Mouse (Mus musculus) stomach, postnatal 0 days (tissue): Measurements from ENCODE around the gene Banf2. TPM values are rescaled to one million over a fixed set of nuclear protein-coding genes. Genes with fewer than 3 reads are reported as not detected.

Source experiments
- ATAC-seq: fragments of 200-750 bp; cut with Nextera tagmentation; 2 replicates; pipeline ENCODE4 v1.8.0; 2017; ENCODE audit not compliant: low FRiP score, low TSS enrichment
- DNase-seq: peaks from one replicate; pipeline ENCODE4 v3.0.0-alpha.2; 2016; ENCODE audit warnings: low spot score
- H3K27ac ChIP-seq: fragments of 300-500 bp; sonication (generic); replicated peaks from 2 replicates; pipeline ENCODE4 v1.5.1; 2014; ENCODE audit warnings: mild to moderate bottlenecking, control low read depth
- H3K27me3 ChIP-seq: fragments of 300-500 bp; sonication (generic); 2 replicates; pipeline ENCODE4 v1.6.1; 2014; ENCODE audit warnings: low read length; ENCODE audit not compliant: control insufficient read depth, insufficient read depth
- H3K36me3 ChIP-seq: fragments of 300-500 bp; sonication (generic); 2 replicates; pipeline ENCODE4 v1.6.1; 2014; ENCODE audit warnings: low read length, mixed read lengths; ENCODE audit not compliant: control insufficient read depth, insufficient read depth
- H3K4me1 ChIP-seq: fragments of 300-500 bp; sonication (generic); replicated peaks from 2 replicates; pipeline ENCODE4 v1.6.1; 2014; ENCODE audit warnings: antibody characterized with exemption; ENCODE audit not compliant: control insufficient read depth, insufficient read depth
- H3K4me2 ChIP-seq: fragments of 300-500 bp; sonication (generic); replicated peaks from 2 replicates; pipeline ENCODE4 v1.6.1; 2014; ENCODE audit warnings: low read depth, mild to moderate bottlenecking, control low read depth, moderate library complexity
- H3K4me3 ChIP-seq: fragments of 300-500 bp; sonication (generic); 2 replicates; pipeline ENCODE4 v1.5.1; 2014; ENCODE audit warnings: low read depth, low read length, control low read depth
- H3K9ac ChIP-seq: fragments of 300-500 bp; sonication (generic); 2 replicates; pipeline ENCODE4 v1.6.1; 2014; ENCODE audit warnings: mild to moderate bottlenecking, low read length, control low read depth, mixed read lengths
- H3K9me3 ChIP-seq: fragments of 300-500 bp; sonication (generic); 2 replicates; pipeline ENCODE4 v1.6.1; 2016; ENCODE audit warnings: low read length; ENCODE audit not compliant: control insufficient read depth
- CTCF ChIP-seq: IDR thresholded peaks from 2 replicates; pipeline ENCODE4 v1.5.1; 2016; ENCODE audit warnings: antibody characterized with exemption, low read depth, mild to moderate bottlenecking, moderate library complexity
- EP300 ChIP-seq: optimal IDR thresholded peaks from 2 replicates; pipeline ENCODE3; 2016; ENCODE audit warnings: antibody characterized with exemption
- WGBS: fragments of 180-500 bp; shearing (Covaris S2); extraction: QIAGEN DNeasy Blood & Tissue Kit; methylation state at CpG from one replicate; pipeline ENCODE4 v1.1.7; 2014; 5-methylcytosine and 5-hydroxymethylcytosine counted together
- polyA plus RNA-seq: library from polyadenylated mRNA; unstranded; fragments of >200 nt; fragmentation: Nextera tagmentation; extraction: Ambion mirVana; gene quantifications from 2 replicates; pipeline ENCODE4 v1.2.1, GENCODE M21; 2015

Banf2 gene
- polyA plus RNA-seq, 1 experiment from 2014 or later, result not detected

DNA sequence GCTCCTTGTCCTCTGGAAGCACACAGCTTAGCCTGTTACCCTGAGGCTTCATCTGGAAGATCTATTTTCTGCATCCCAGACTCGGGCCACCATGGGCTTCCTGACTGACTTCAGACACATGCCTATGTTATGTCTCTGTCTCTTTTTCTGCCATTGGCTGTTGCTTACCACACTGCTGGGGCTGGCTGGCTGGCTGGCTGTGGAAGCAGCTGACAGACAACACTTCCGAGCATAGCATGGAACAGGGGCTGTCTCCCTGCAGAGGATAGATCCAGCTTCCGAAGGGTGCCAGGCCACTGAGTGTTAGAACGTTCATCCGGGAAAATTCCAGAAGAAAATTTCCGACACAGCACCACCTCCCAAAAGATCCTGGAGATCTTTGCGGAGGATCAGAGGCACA lies 79.1 kb downstream of the Banf2 start:
- Histone ChIP-seq H3K27me3 (no peaks in the 10 kb centered on the region), H3K36me3 (no peaks in the 10 kb centered on the region), H3K9ac (no peak overlapping the region), H3K4me1 (0 out of 2 replicates have a peak, but pooled peaks cover 2% of the 10 kb centered on the region), H3K27ac (no peak overlapping the region), H3K4me3 (no peak overlapping the region), H3K4me2 (no peak overlapping the region), H3K9me3 (no peaks in the 10 kb centered on the region)
- no peak for ATAC-seq
- WGBS, result 68% methylated on average over 7 of the region's 7 CpGs
- DNase-seq, result no peak
- TF ChIP-seq EP300 (no peak), CTCF (no peak)

DNA sequence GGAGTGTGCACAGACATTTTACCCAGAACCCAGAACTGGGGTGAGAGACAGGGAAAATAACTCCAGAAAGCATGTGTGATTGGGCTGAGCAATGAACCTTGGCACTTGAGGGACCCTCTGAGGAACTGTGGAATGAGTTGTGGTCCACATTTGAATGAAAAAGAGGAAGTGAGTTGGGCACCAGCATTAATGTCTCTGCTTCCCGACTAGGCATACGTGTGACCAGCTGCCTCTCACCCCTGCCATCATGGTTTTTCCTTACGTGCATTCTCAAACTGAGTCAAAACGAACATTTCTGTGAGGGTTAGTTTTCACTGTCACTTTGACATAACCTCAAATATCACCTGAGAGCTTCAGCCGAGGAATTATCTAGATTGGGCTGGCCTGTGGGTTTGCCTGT lies 79.8 kb downstream of the Banf2 start:
- DNase-seq (no peak), ATAC-seq (no peak)
- Histone ChIP-seq H3K4me3 (no peak overlapping the region), H3K27me3 (no peaks in the 10 kb centered on the region), H3K27ac (no peak overlapping the region), H3K4me2 (no peak overlapping the region), H3K36me3 (no peaks in the 10 kb centered on the region), H3K9me3 (no peaks in the 10 kb centered on the region), H3K9ac (no peak overlapping the region), H3K4me1 (0 out of 2 replicates have a peak, but pooled peaks cover 2% of the 10 kb centered on the region)
- TF ChIP-seq EP300 (no peak), CTCF (no peak)
- WGBS, result 78% methylated on average over 5 of the region's 5 CpGs

DNA sequence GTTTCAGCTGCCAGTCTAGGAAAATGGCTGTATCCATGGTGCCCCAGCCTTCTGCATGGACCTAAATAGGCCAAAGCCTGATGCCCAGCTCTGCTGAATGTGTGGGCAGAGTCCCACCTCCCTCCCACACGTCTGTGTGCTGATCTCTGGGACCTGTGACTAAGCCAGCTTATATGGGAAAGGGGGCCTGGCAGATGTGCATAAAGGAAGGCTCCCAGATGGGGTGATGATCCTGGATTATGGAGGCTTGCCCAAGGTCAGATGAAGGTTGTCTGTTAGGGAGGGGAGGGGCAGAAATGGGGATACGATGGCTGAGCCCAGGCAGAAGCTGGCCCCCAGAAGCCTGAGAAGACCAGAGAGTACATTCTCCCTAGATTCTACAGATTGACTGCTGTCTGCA lies 85.2 kb downstream of the Banf2 start:
- no peak for ATAC-seq

DNA sequence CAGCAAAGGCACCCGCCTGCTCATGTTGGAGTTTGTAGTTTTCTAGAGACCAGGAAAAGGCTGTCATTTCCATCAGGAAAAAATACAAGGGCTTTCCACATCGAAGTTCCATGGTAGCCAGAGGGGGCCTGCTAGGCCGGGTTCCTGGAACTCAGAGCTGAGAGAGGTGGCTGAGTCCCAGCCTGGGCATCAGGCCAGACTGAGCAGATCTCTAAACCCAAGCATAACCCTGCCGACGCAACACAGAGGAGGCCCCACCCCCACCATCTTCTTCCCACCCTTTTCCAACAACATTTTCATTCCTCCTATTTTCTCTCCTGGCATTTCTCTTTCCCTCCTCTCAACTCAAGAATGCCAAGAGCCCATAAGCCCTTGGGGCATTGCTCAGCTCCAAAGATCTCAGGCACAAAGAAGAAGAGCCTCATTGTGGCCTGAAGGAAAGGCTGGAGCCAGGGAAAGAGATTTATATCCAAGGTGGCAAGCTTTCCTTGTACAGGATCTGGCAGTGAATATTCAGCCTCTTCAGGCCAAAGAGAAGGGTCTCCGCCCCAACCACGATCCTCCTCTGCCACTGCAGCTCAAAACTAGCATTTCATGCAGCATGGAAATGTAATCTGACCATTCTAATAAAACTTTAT lies 87.4 kb downstream of the Banf2 start:
- Histone ChIP-seq H3K4me1 (no peaks in the 10 kb centered on the region), H3K4me3 (no peak overlapping the region), H3K9ac (no peak overlapping the region), H3K27me3 (no peaks in the 10 kb centered on the region), H3K27ac (peak overlapping the region; percentile 61; the same call in 1 of the 2 replicates), H3K36me3 (no peaks in the 10 kb centered on the region), H3K4me2 (no peak overlapping the region), H3K9me3 (no peaks in the 10 kb centered on the region)
- DNase-seq (peak; percentile 22), ATAC-seq (no peak)
- TF ChIP-seq CTCF (peak; percentile 19; the same call in 1 of the 2 replicates), EP300 (no peak)
- 39% methylated on average over 7 of the region's 7 CpGs for WGBS

More for the DNA sequence above, 85.2 kb downstream of the Banf2 start:
- Histone ChIP-seq H3K4me3 (no peak overlapping the region), H3K27ac (no peak overlapping the region), H3K9me3 (no peaks in the 10 kb centered on the region), H3K9ac (no peak overlapping the region), H3K4me1 (no peaks in the 10 kb centered on the region), H3K36me3 (no peaks in the 10 kb centered on the region), H3K4me2 (no peak overlapping the region), H3K27me3 (no peaks in the 10 kb centered on the region)
- TF ChIP-seq CTCF (no peak), EP300 (no peak)
- WGBS, result 67% methylated on average over 2 of the region's 2 CpGs
- no peak for DNase-seq

DNA sequence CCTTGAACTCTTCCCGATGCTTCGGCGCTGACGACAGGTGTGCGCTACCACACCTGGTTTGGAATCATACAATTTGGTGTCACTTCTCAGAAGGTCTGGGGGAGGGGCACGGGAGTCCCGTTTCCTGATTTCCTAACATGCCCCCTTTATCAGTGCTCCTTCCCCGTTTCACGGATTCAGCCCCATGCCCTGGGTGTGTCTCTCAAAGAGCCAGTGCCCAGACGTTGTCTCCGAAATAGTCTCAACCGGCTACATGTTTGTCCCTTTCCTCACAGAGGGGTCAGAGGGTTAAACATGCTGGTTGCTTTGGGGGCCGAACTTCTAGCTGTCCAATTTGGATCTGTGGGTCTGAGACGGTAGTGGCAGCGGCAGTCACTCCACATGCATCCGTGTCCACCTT lies 89.2 kb downstream of the Banf2 start:
- Histone ChIP-seq H3K9me3 (no peaks in the 10 kb centered on the region), H3K27me3 (no peaks in the 10 kb centered on the region), H3K4me1 (no peaks in the 10 kb centered on the region), H3K4me3 (no peak overlapping the region), H3K4me2 (no peak overlapping the region), H3K36me3 (no peaks in the 10 kb centered on the region), H3K27ac (no peak overlapping the region), H3K9ac (no peak overlapping the region)
- no peak for TF ChIP-seq EP300
- TF ChIP-seq CTCF, result no peak
- ATAC-seq (no peak), DNase-seq (no peak)
- whole genome bisulfite sequencing, result 93% methylated on average over 16 of the region's 16 CpGs

Other genes starting within 250 kb of the Banf2 start
- 1.5 and 1.6 TPM in 2 replicates for gene Bfsp1, start 169.9 kb upstream of the Banf2 start, polyA plus RNA-seq
- gene Dstn, start 117.7 kb upstream of the Banf2 start, polyA plus RNA-seq, result 968 and 971 TPM in 2 replicates
- 61.0 and 69.0 TPM in 2 replicates for gene Rrbp1, start 21.8 kb upstream of the Banf2 start, polyA plus RNA-seq
- 6.8 and 8.4 TPM in 2 replicates for gene Mgme1, start 237.6 kb downstream of the Banf2 start, polyA plus RNA-seq
- gene Snx5, start 237.8 kb downstream of the Banf2 start, polyA plus RNA-seq, result 63.5 and 64.0 TPM in 2 replicates